Mouse (Mus musculus) midbrain, postnatal 0 days (tissue): ENCODE data around the gene Mospd3. TPM values are rescaled to one million over a fixed set of nuclear protein-coding genes. Genes with fewer than 3 reads are reported as not detected.
A peak's percentile ranks its signal among the peaks of the same experiment; 100 is the strongest.

Experiments
- ATAC-seq: fragments of 200-750 bp; cut with Nextera tagmentation; 2 replicates; pipeline ENCODE4 v1.8.0; 2017; ENCODE audit warnings: moderate number of reproducible peaks, mild to moderate bottlenecking, moderate TSS enrichment, moderate library complexity; ENCODE audit not compliant: low FRiP score
- DNase-seq: peaks from one replicate; pipeline ENCODE4 v3.0.0-alpha.2; 2015; ENCODE audit warnings: low spot score
- H3K27ac ChIP-seq: fragments of 300-500 bp; sonication (generic); 2 replicates; pipeline ENCODE4 v1.5.1; 2014; ENCODE audit warnings: low read depth, mild to moderate bottlenecking, low read length, mixed read lengths
- H3K27me3 ChIP-seq: fragments of 300-500 bp; sonication (generic); 2 replicates; pipeline ENCODE4 v1.6.1; 2014; ENCODE audit warnings: low read length, control low read depth, mixed read lengths; ENCODE audit not compliant: insufficient read depth
- H3K36me3 ChIP-seq: fragments of 300-500 bp; sonication (generic); 2 replicates; pipeline ENCODE4 v1.6.1; 2014; ENCODE audit warnings: low read length, control low read depth, mixed read lengths; ENCODE audit not compliant: insufficient read depth
- H3K4me1 ChIP-seq: fragments of 300-500 bp; sonication (generic); 2 replicates; pipeline ENCODE4 v1.6.1; 2014; ENCODE audit warnings: mild to moderate bottlenecking, control low read depth, antibody characterized with exemption, low read length, mixed read lengths; ENCODE audit not compliant: insufficient read depth
- H3K4me2 ChIP-seq: fragments of 300-500 bp; sonication (generic); 2 replicates; pipeline ENCODE4 v1.6.1; 2014; ENCODE audit warnings: low read depth, mild to moderate bottlenecking, low read length, mixed read lengths; ENCODE audit not compliant: poor library complexity, severe bottlenecking
- H3K4me3 ChIP-seq: fragments of 300-500 bp; sonication (generic); 2 replicates; pipeline ENCODE4 v1.5.1; 2014; ENCODE audit warnings: low read depth, mild to moderate bottlenecking, low read length, moderate library complexity
- H3K9ac ChIP-seq: fragments of 300-500 bp; sonication (generic); replicated peaks from 2 replicates; pipeline ENCODE4 v1.6.1; 2014; ENCODE audit warnings: mild to moderate bottlenecking, low read length, moderate library complexity, mixed read lengths; ENCODE audit not compliant: poor library complexity, severe bottlenecking
- H3K9me3 ChIP-seq: fragments of 300-500 bp; sonication (generic); 2 replicates; pipeline ENCODE4 v1.6.1; 2016; ENCODE audit warnings: low read length, control low read depth
- CTCF ChIP-seq: IDR thresholded peaks from 2 replicates; pipeline ENCODE4 v1.5.1; 2016; ENCODE audit warnings: antibody characterized with exemption, mild to moderate bottlenecking
- WGBS: fragments of 180-500 bp; shearing (Covaris S2); extraction: QIAGEN DNeasy Blood & Tissue Kit; methylation state at CpG from one replicate; pipeline ENCODE4 v1.1.7; 2014; 5-methylcytosine and 5-hydroxymethylcytosine counted together
- polyA plus RNA-seq: library from polyadenylated mRNA; unstranded; fragments of >200 nt; fragmentation: Nextera tagmentation; extraction: Ambion mirVana; gene quantifications from 2 replicates; pipeline ENCODE4 v1.2.1, GENCODE M21; 2015
- total RNA-seq: library from RNA; depleted of rRNA; stranded (reverse); fragments of >200 nt; gene quantifications from 2 replicates; pipeline ENCODE4 v1.2.3, GENCODE M21; 2014

Gene Mospd3
- total and polyA plus RNA-seq, 2 experiments from 2014 or later: 18.5 to 71.3 TPM

GRCm38 (mm10) chr5:137611245-137611602 is 10.4 kb upstream of the Mospd3 start:
- Histone ChIP-seq H3K4me1 (no peaks in the 10 kb centered on the region; the same call in 1 of the 2 replicates), H3K9ac (0 out of 2 replicates have a peak overlapping the region, but pooled peaks have one; percentile 4), H3K36me3 (no peaks in the 10 kb centered on the region), H3K4me3 (no peak overlapping the region), H3K27ac (0 out of 2 replicates have a peak overlapping the region, but pooled peaks have one; percentile 19), H3K27me3 (peaks cover 8% of the 10 kb centered on the region), H3K4me2 (no peak overlapping the region), H3K9me3 (no peaks in the 10 kb centered on the region)
- DNase-seq (no peak), ATAC-seq (no peak)
- 16% methylated on average over 6 of the region's 6 CpGs for WGBS
- TF ChIP-seq CTCF: no peak

DNA sequence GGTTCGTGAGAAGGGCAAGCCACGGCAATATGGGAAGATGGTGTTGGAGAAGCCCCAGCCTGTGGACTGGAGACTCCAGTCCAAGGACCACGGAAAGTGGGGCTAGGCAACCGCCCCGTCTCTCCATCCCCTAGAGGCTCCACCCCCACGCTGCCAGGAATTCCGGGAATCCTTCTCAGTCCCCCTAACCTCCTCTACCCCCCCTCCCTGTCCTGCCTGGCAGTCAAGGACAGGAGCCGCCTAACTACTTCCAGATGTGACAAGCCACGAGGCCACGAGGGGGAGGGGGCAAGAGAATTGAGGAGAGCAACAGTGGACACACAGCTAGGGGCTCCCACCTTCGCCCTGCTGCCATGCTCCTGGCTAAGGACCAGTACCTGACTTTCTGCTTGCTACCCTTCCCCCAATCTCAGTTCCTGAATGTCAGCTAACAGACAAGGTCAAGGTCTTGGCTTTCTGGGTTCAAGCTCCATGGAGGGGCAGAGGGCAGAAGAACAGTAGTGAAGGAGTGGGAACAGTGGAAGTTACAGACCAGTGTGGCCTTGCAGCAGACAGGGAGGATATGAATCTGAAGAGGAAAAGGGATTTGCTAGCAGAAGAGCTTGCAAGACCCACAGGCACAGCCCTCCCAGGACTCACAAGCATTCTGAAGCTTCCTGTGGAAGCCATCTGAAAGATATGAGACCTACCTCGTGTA is 9.8 kb upstream of the Mospd3 start:
- H3K4me1 ChIP-seq: no peaks in the 10 kb centered on the region; the same call in 1 of the 2 replicates
- 21% methylated on average over 12 of the region's 12 CpGs for WGBS
- H3K27ac ChIP-seq: 0 out of 2 replicates have a peak overlapping the region, but pooled peaks have one; percentile 19
- no peak for TF ChIP-seq CTCF
- H3K4me3 ChIP-seq: no peak overlapping the region
- no peaks in the 10 kb centered on the region for H3K9me3 ChIP-seq
- no peak for ATAC-seq
- DNase-seq: no peak
- no peak overlapping the region for H3K4me2 ChIP-seq
- H3K27me3 ChIP-seq: peaks cover 8% of the 10 kb centered on the region
- H3K36me3 ChIP-seq: no peaks in the 10 kb centered on the region
- H3K9ac ChIP-seq: no peak overlapping the region

- no peak overlapping the region for H3K4me3 ChIP-seq
- H3K27ac ChIP-seq: no peak overlapping the region
- no peak for TF ChIP-seq CTCF
- peaks cover 8% of the 10 kb centered on the region for H3K27me3 ChIP-seq
- no peaks in the 10 kb centered on the region for H3K36me3 ChIP-seq
- DNase-seq (no peak), ATAC-seq (no peak)
- no peaks in the 10 kb centered on the region; the same call in 1 of the 2 replicates for H3K4me1 ChIP-seq
- 82% methylated on average over 4 of the region's 4 CpGs for WGBS
- H3K9me3 ChIP-seq: no peaks in the 10 kb centered on the region
- H3K9ac ChIP-seq: no peak overlapping the region
- no peak overlapping the region for H3K4me2 ChIP-seq
Observed at GRCm38 (mm10) chr5:137610056-137610455, 9.2 kb upstream of the Mospd3 start.

DNA sequence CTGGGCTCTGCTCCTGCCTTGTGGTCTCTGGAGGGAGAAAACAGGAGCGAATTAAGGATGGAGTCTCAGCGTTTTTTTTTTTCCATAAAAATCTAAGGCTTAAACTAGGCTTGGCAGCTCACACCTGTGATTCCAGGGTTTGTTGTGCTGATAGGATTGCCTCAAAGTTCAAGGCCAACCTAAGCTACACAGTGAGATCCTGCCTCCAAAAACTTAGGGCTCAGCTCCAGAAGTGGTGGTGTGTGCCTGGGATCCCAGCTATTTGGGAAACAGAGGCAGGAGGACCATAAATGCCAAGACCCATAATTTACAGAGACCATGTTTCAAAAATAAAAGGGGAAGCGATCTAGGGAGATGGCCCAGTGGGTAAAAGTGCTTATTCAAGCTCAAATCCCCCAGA is 8.4 kb upstream of the Mospd3 start:
- H3K9me3 ChIP-seq: no peaks in the 10 kb centered on the region
- DNase-seq: no peak
- no peaks in the 10 kb centered on the region; the same call in 1 of the 2 replicates for H3K4me1 ChIP-seq
- H3K9ac ChIP-seq: no peak overlapping the region
- H3K4me2 ChIP-seq: no peak overlapping the region
- no peak overlapping the region for H3K27ac ChIP-seq
- 73% methylated on average over 3 of the region's 3 CpGs for WGBS
- no peak for ATAC-seq
- TF ChIP-seq CTCF: no peak
- H3K27me3 ChIP-seq: peaks cover 8% of the 10 kb centered on the region
- H3K36me3 ChIP-seq: no peaks in the 10 kb centered on the region
- no peak overlapping the region for H3K4me3 ChIP-seq

DNA sequence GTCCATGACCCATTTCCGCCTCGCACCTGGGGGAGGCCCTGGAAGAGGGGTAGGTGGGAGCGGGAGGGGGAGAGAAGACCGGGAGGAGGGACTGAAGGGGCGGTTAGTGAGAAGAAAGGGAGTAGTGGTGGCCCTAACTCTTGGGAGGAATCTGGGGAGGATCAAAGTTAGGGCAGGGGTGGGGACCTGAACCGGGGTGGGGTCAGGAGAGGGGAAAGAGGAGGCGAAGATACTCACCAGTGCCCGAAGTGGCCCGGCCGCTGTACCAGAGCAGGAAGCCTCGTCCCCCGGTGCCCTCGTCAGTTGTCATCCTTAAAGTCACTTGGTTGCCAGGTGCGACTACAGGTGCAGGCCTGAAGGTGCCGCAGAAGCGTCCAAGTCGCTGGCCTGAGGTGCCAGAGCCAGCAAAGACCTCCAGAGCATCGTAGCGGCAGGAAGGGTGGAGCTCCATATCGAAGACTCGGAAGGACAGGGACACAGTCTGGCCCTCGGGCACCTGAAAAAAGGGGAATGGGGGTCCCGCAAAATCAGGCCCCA is 7.9 kb upstream of the Mospd3 start:
- no peak for TF ChIP-seq CTCF
- no peaks in the 10 kb centered on the region for H3K9me3 ChIP-seq
- no peaks in the 10 kb centered on the region; the same call in 1 of the 2 replicates for H3K4me1 ChIP-seq
- 0 out of 2 replicates have a peak overlapping the region, but pooled peaks have one; percentile 29 for H3K9ac ChIP-seq
- no peak for DNase-seq
- H3K4me2 ChIP-seq: peak overlapping the region; percentile 30
- peaks cover 8% of the 10 kb centered on the region for H3K27me3 ChIP-seq
- WGBS: 24% methylated on average over 21 of the region's 23 CpGs
- H3K36me3 ChIP-seq: no peaks in the 10 kb centered on the region
- peak overlapping the region; percentile 15; the same call in 1 of the 2 replicates for H3K4me3 ChIP-seq
- no peak overlapping the region for H3K27ac ChIP-seq
- no peak for ATAC-seq
